Mouse (Mus musculus): ENCODE data around the gene Gm48551. TPM values are rescaled to one million over a fixed set of nuclear protein-coding genes. Genes with fewer than 3 reads are reported as not detected.

Gene Gm48551
- total RNA-seq, 2 experiments from 2014 or later, result 0.87 to 2.8 TPM

GRCm38 (mm10) chr10:81420191-81420767, 36.0 kb downstream of the Gm48551 start:
- intact Hi-C loops (cut with DNase I), result no loop called here

GRCm38 (mm10) chr10:81421041-81421796, 37.0 kb downstream of the Gm48551 start:
- H3K27ac ChIP-seq, result peak overlapping the region; percentile 97
- H3K4me3 ChIP-seq, result peak overlapping the region; percentile 70
- DNase-seq, result peak; percentile 45
- TF ChIP-seq CTCF (IDR thresholded peaks at IDR 0.05), result no peak
- intact Hi-C loops (cut with DNase I), result no loop called here

More at GRCm38 (mm10) chr10:81420191-81420767, 36.0 kb downstream of the Gm48551 start:
- H3K4me3 ChIP-seq, result peak overlapping the region; percentile 70
- H3K27ac ChIP-seq, result peak overlapping the region; percentile 97
- TF ChIP-seq CTCF (IDR thresholded peaks at IDR 0.05), result no peak
- peak; percentile 62 for DNase-seq

- TF ChIP-seq CTCF (IDR thresholded peaks at IDR 0.05), result no peak
- DNase-seq, result peak; percentile 84
- Histone ChIP-seq H3K27ac (peak overlapping the region; percentile 97), H3K4me3 (peak overlapping the region; percentile 70)
- intact Hi-C loops (cut with DNase I), result no loop called here
Measured at GRCm38 (mm10) chr10:81421797-81422100, 37.5 kb downstream of the Gm48551 start.

GRCm38 (mm10) chr10:81422191-81422590, 37.9 kb downstream of the Gm48551 start:
- intact Hi-C loops (cut with DNase I), result no loop called here
- DNase-seq, result peak; percentile 79
- Histone ChIP-seq H3K27ac (peak overlapping the region; percentile 97), H3K4me3 (peak overlapping the region; percentile 29)
- TF ChIP-seq CTCF (IDR thresholded peaks at IDR 0.05), result no peak

- no peak for TF ChIP-seq CTCF (IDR thresholded peaks at IDR 0.05)
- DNase-seq, result peak; percentile 26
- intact Hi-C loops (cut with DNase I), result no loop called here
- Histone ChIP-seq H3K4me3 (peak overlapping the region; percentile 29), H3K27ac (peak overlapping the region; percentile 97)
Measured at GRCm38 (mm10) chr10:81422661-81423217, 38.5 kb downstream of the Gm48551 start.

GRCm38 (mm10) chr10:81423476-81424245, 39.4 kb downstream of the Gm48551 start:
- H3K4me3 ChIP-seq, result peak overlapping the region; percentile 94
- H3K27ac ChIP-seq, result peak overlapping the region; percentile 97
- intact Hi-C loops (cut with DNase I), result no loop called here
- TF ChIP-seq CTCF (IDR thresholded peaks at IDR 0.05), result no peak
- DNase-seq, result peak; percentile 26

- intact Hi-C loops (cut with DNase I), result no loop called here
- peak overlapping the region; percentile 97 for H3K27ac ChIP-seq
- H3K4me3 ChIP-seq, result peak overlapping the region; percentile 94
- DNase-seq, result peak; percentile 94
- TF ChIP-seq CTCF (IDR thresholded peaks at IDR 0.05), result no peak
Measured at GRCm38 (mm10) chr10:81424246-81425051, 40.2 kb downstream of the Gm48551 start.

GRCm38 (mm10) chr10:81425236-81425850, 41.1 kb downstream of the Gm48551 start:
- H3K27ac ChIP-seq, result peak overlapping the region; percentile 97
- intact Hi-C loops (cut with DNase I), result no loop called here
- peak overlapping the region; percentile 94 for H3K4me3 ChIP-seq
- no peak for TF ChIP-seq CTCF (IDR thresholded peaks at IDR 0.05)
- DNase-seq, result peak; percentile 89

- TF ChIP-seq CTCF (IDR thresholded peaks at IDR 0.05), result no peak
- intact Hi-C loops (cut with DNase I), result no loop called here
- DNase-seq, result peak; percentile 74
- H3K4me3 ChIP-seq, result peak overlapping the region; percentile 94
- peak overlapping the region; percentile 97 for H3K27ac ChIP-seq
Measured at GRCm38 (mm10) chr10:81426081-81426671, 41.9 kb downstream of the Gm48551 start.

- DNase-seq, result peak; percentile 89
- Histone ChIP-seq H3K27ac (peak overlapping the region; percentile 97), H3K4me3 (peak overlapping the region; percentile 94)
- intact Hi-C loops (cut with DNase I), result no loop called here
- TF ChIP-seq CTCF (IDR thresholded peaks at IDR 0.05), result no peak
Measured at GRCm38 (mm10) chr10:81426897-81427296, 42.6 kb downstream of the Gm48551 start.

- DNase-seq, result no peak
- intact Hi-C loops (cut with DNase I), result no loop called here
- Histone ChIP-seq H3K4me3 (peak overlapping the region; percentile 94), H3K27ac (peak overlapping the region; percentile 97)
- TF ChIP-seq CTCF (IDR thresholded peaks at IDR 0.05), result no peak
Measured at GRCm38 (mm10) chr10:81427327-81427726, 43.1 kb downstream of the Gm48551 start.
